Mouse (Mus musculus): ENCODE results near the gene Scaf4.

Scaf4 gene

GRCm38 (mm10) chr16:90197337-90197973 lies 86.8 kb downstream of the Scaf4 start:
- peak; percentile 84 for DNase-seq

GRCm38 (mm10) chr16:90196688-90197240 lies 87.5 kb downstream of the Scaf4 start:
- no peak for DNase-seq

- no peak for DNase-seq
Measured at GRCm38 (mm10) chr16:90193719-90194118, 90.6 kb downstream of the Scaf4 start.

- DNase-seq, result no peak
Measured at GRCm38 (mm10) chr16:90191289-90191688, 93.0 kb downstream of the Scaf4 start.

GRCm38 (mm10) chr16:90187453-90187852 lies 96.8 kb downstream of the Scaf4 start:
- DNase-seq, result no peak

GRCm38 (mm10) chr16:90185928-90186588 lies 98.2 kb downstream of the Scaf4 start:
- peak; percentile 80 for DNase-seq

GRCm38 (mm10) chr16:90184135-90184534 lies 100.2 kb downstream of the Scaf4 start:
- no peak for DNase-seq

GRCm38 (mm10) chr16:90181673-90182072 lies 102.6 kb downstream of the Scaf4 start:
- DNase-seq, result no peak

- DNase-seq, result no peak
Measured at GRCm38 (mm10) chr16:90180975-90181374, 103.3 kb downstream of the Scaf4 start.

GRCm38 (mm10) chr16:90179892-90180291 lies 104.4 kb downstream of the Scaf4 start:
- DNase-seq, result no peak

GRCm38 (mm10) chr16:90178404-90178803 lies 105.9 kb downstream of the Scaf4 start:
- DNase-seq, result no peak

GRCm38 (mm10) chr16:90177425-90177824 lies 106.9 kb downstream of the Scaf4 start:
- DNase-seq, result no peak

GRCm38 (mm10) chr16:90176472-90176871 lies 107.8 kb downstream of the Scaf4 start:
- no peak for DNase-seq

Data from thymus, postnatal 14 days (tissue).